Mouse (Mus musculus) midbrain, postnatal 0 days (tissue): ENCODE measurements around the gene Lrba. TPM values are rescaled to one million over a fixed set of nuclear protein-coding genes. Genes with fewer than 3 reads are reported as not detected.

Experiments used
- ATAC-seq: fragments of 200-750 bp; cut with Nextera tagmentation; 2 replicates; pipeline ENCODE4 v1.8.0; 2017; ENCODE audit warnings: moderate number of reproducible peaks, mild to moderate bottlenecking, moderate TSS enrichment, moderate library complexity; ENCODE audit not compliant: low FRiP score
- DNase-seq: peaks from one replicate; pipeline ENCODE4 v3.0.0-alpha.2; 2015; ENCODE audit warnings: low spot score
- H3K27ac ChIP-seq: fragments of 300-500 bp; sonication (generic); 2 replicates; pipeline ENCODE4 v1.5.1; 2014; ENCODE audit warnings: low read depth, mild to moderate bottlenecking, low read length, mixed read lengths
- H3K27me3 ChIP-seq: fragments of 300-500 bp; sonication (generic); 2 replicates; pipeline ENCODE4 v1.6.1; 2014; ENCODE audit warnings: low read length, control low read depth, mixed read lengths; ENCODE audit not compliant: insufficient read depth
- H3K36me3 ChIP-seq: fragments of 300-500 bp; sonication (generic); 2 replicates; pipeline ENCODE4 v1.6.1; 2014; ENCODE audit warnings: low read length, control low read depth, mixed read lengths; ENCODE audit not compliant: insufficient read depth
- H3K4me1 ChIP-seq: fragments of 300-500 bp; sonication (generic); 2 replicates; pipeline ENCODE4 v1.6.1; 2014; ENCODE audit warnings: mild to moderate bottlenecking, control low read depth, antibody characterized with exemption, low read length, mixed read lengths; ENCODE audit not compliant: insufficient read depth
- H3K4me2 ChIP-seq: fragments of 300-500 bp; sonication (generic); 2 replicates; pipeline ENCODE4 v1.6.1; 2014; ENCODE audit warnings: low read depth, mild to moderate bottlenecking, low read length, mixed read lengths; ENCODE audit not compliant: poor library complexity, severe bottlenecking
- H3K4me3 ChIP-seq: fragments of 300-500 bp; sonication (generic); 2 replicates; pipeline ENCODE4 v1.5.1; 2014; ENCODE audit warnings: low read depth, mild to moderate bottlenecking, low read length, moderate library complexity
- H3K9ac ChIP-seq: fragments of 300-500 bp; sonication (generic); replicated peaks from 2 replicates; pipeline ENCODE4 v1.6.1; 2014; ENCODE audit warnings: mild to moderate bottlenecking, low read length, moderate library complexity, mixed read lengths; ENCODE audit not compliant: poor library complexity, severe bottlenecking
- H3K9me3 ChIP-seq: fragments of 300-500 bp; sonication (generic); 2 replicates; pipeline ENCODE4 v1.6.1; 2016; ENCODE audit warnings: low read length, control low read depth
- CTCF ChIP-seq: IDR thresholded peaks from 2 replicates; pipeline ENCODE4 v1.5.1; 2016; ENCODE audit warnings: antibody characterized with exemption, mild to moderate bottlenecking
- WGBS: fragments of 180-500 bp; shearing (Covaris S2); extraction: QIAGEN DNeasy Blood & Tissue Kit; methylation state at CpG from one replicate; pipeline ENCODE4 v1.1.7; 2014; 5-methylcytosine and 5-hydroxymethylcytosine counted together
- polyA plus RNA-seq: library from polyadenylated mRNA; unstranded; fragments of >200 nt; fragmentation: Nextera tagmentation; extraction: Ambion mirVana; gene quantifications from 2 replicates; pipeline ENCODE4 v1.2.1, GENCODE M21; 2015
- total RNA-seq: library from RNA; depleted of rRNA; stranded (reverse); fragments of >200 nt; gene quantifications from 2 replicates; pipeline ENCODE4 v1.2.3, GENCODE M21; 2014

Gene Lrba
- total and polyA plus RNA-seq, 2 experiments from 2014 or later, result 3.1 to 24.3 TPM

DNA sequence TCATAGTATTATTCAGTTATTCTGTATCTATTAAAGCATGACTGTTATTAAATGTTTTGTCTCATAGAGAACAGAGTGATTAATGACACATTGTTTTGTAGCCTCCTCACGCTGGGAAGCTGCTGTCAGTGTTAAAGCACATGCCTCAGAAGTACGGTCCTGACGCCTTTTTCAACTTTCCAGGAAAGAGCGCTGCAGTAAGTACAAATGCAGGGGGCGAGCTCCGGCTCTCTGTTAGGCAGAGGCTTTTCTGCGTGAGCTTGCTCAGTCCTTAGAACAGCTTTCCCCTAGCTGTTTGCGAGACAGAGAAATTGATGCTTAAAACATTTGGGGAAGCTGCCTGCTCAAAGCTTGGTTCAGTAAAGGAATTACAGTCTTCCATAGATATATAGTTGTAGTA is 66.8 kb downstream of the Lrba start:
- ATAC-seq (no peak), DNase-seq (peak; percentile 3)
- Histone ChIP-seq H3K27me3 (no peaks in the 10 kb centered on the region), H3K36me3 (no peaks in the 10 kb centered on the region), H3K9ac (no peak overlapping the region), H3K27ac (no peak overlapping the region), H3K9me3 (no peaks in the 10 kb centered on the region), H3K4me2 (no peak overlapping the region), H3K4me1 (no peaks in the 10 kb centered on the region), H3K4me3 (no peak overlapping the region)
- 46% methylated on average over 8 of the region's 8 CpGs for WGBS
- TF ChIP-seq CTCF, result no peak

DNA sequence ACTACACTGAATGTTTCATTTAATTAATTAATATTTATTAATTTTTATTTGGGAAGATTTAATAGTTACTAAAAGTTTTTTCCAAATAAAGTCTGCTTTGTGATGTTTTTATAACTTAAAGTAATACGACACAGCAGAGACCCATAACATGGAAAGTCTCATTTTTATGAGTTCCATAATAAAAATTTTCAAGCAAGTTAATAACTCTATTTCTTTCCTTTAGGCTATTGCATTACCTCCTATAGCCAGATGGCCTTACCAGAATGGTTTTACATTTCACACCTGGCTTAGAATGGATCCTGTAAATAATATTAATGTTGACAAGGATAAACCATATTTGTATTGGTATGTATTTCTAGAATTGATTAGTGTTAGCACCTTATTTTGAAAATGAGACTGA is 70.4 kb downstream of the Lrba start:
- no peak for ATAC-seq
- H3K4me3 ChIP-seq, result no peak overlapping the region
- H3K27ac ChIP-seq, result no peak overlapping the region
- H3K27me3 ChIP-seq, result no peaks in the 10 kb centered on the region
- no peak for TF ChIP-seq CTCF
- H3K4me2 ChIP-seq, result no peak overlapping the region
- H3K9ac ChIP-seq, result no peak overlapping the region
- no peaks in the 10 kb centered on the region for H3K36me3 ChIP-seq
- WGBS, result 94% methylated on average over 1 of the region's 1 CpGs
- no peak for DNase-seq
- no peaks in the 10 kb centered on the region for H3K9me3 ChIP-seq
- no peaks in the 10 kb centered on the region for H3K4me1 ChIP-seq

DNA sequence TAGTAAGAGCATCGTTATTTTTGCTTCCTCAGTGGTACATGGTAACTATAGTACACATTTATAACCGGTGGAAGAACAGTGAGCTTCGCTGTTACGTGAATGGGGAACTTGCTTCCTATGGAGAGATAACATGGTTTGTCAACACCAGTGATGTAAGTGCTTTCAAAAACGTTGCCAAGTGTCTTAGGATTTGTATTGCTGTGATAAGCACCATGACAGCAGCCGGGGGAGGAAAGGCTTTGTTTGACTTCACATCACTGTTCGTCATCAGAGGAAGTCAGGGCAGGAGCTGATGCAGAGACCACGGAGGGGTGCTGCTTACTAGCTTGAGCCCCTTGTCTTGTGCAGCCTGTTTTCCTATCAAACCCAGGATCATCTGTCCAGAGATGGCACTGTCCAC is 71.7 kb downstream of the Lrba start:
- no peak for ATAC-seq
- DNase-seq, result no peak
- Histone ChIP-seq H3K27ac (no peak overlapping the region), H3K9me3 (no peaks in the 10 kb centered on the region), H3K4me2 (no peak overlapping the region), H3K36me3 (no peaks in the 10 kb centered on the region), H3K27me3 (no peaks in the 10 kb centered on the region), H3K9ac (no peak overlapping the region), H3K4me3 (no peak overlapping the region), H3K4me1 (no peaks in the 10 kb centered on the region)
- no peak for TF ChIP-seq CTCF
- WGBS, result 54% methylated on average over 8 of the region's 8 CpGs

DNA sequence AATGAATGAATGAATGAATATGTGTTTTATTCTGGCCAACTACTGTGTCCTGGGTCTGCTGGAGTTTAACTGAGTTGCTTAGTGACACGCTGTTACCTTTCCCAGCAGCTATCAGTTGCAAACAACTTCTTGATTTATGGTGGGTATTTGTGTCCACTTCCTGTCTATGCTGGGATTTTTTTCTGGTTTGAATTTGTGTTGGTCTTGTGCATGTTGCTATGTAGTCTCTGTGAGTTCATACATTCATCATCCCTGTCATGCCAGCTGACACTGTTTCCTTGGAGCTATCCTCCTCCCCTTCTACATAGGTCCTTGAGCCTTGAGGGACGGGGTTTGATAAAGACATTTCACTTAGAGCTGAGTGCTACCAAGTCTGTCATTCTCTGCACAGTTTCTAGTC is 84.4 kb downstream of the Lrba start:
- Histone ChIP-seq H3K27me3 (no peaks in the 10 kb centered on the region), H3K9ac (no peak overlapping the region), H3K9me3 (no peaks in the 10 kb centered on the region), H3K4me3 (no peak overlapping the region), H3K4me1 (no peaks in the 10 kb centered on the region), H3K36me3 (0 out of 2 replicates have a peak, but pooled peaks cover 2% of the 10 kb centered on the region), H3K27ac (no peak overlapping the region), H3K4me2 (no peak overlapping the region)
- ATAC-seq (no peak), DNase-seq (no peak)
- no peak for TF ChIP-seq CTCF
- WGBS, result 94% methylated on average over 2 of the region's 2 CpGs

GRCm38 (mm10) chr3:86310216-86310615 is 85.7 kb downstream of the Lrba start:
- H3K27me3 ChIP-seq, result no peaks in the 10 kb centered on the region
- no peak overlapping the region for H3K4me3 ChIP-seq
- H3K36me3 ChIP-seq, result no peaks in the 10 kb centered on the region
- WGBS, result 77% methylated on average over 5 of the region's 5 CpGs
- no peak for ATAC-seq
- H3K4me2 ChIP-seq, result no peak overlapping the region
- H3K4me1 ChIP-seq, result no peaks in the 10 kb centered on the region
- no peak for DNase-seq
- no peaks in the 10 kb centered on the region for H3K9me3 ChIP-seq
- no peak overlapping the region for H3K27ac ChIP-seq
- no peak overlapping the region for H3K9ac ChIP-seq
- TF ChIP-seq CTCF, result no peak

DNA sequence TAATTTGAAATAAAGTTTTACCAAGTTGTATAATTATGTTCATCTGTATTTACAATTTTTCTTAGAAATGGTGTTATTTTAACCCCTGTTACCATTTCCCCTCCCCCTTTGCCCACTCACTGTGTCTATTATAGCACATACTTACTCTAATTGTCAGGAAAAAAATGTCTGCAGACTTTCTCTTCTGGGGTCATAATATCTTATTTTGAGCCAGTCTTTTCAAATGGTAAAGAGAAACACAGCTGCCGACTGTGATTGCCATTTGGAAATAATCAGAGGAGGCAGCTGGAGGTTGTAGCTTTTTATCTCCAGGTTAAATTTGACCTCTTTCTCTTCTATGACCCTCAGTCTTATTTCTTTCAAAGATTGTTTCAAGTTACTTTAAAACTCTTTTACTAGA is 86.9 kb downstream of the Lrba start:
- Histone ChIP-seq H3K4me1 (no peaks in the 10 kb centered on the region), H3K9me3 (no peaks in the 10 kb centered on the region), H3K27me3 (no peaks in the 10 kb centered on the region), H3K4me2 (no peak overlapping the region), H3K4me3 (no peak overlapping the region), H3K36me3 (no peaks in the 10 kb centered on the region), H3K9ac (no peak overlapping the region), H3K27ac (no peak overlapping the region)
- DNase-seq, result no peak
- no peak for TF ChIP-seq CTCF
- no peak for ATAC-seq
- 16% methylated on average over 1 of the region's 1 CpGs for WGBS
